Mouse (Mus musculus): ENCODE data around the gene Dtx1. TPM values are rescaled to one million over a fixed set of nuclear protein-coding genes. Genes with fewer than 3 reads are reported as not detected.

Gene Dtx1
- polyA plus RNA-seq (2015; fragmentation: Nextera tagmentation; extraction: Ambion mirVana): 5.4 and 7.9 TPM in 2 replicates

GRCm38 (mm10) chr5:120711827-120712226 is at the start of gene Dtx1:
Dtx1 (minus strand) TSS chr5:120711927.
- peak within 1 kb of the TSS; percentile 73 for H3K4me2 ChIP-seq (replicated peaks; ENCODE audit: low read depth, low read length)
- H3K36me3 ChIP-seq (ENCODE audit: insufficient read depth, low read length): no peaks in the 10 kb centered on the region
- H3K27me3 ChIP-seq (ENCODE audit: insufficient read depth, low read length): peaks cover 50% of the 10 kb centered on the region
- H3K4me1 ChIP-seq (ENCODE audit: insufficient read depth, low read length): peaks cover 18% of the 10 kb centered on the region
- WGBS: 36% methylated on average over 3 of the region's 3 CpGs
- peak within 1 kb of the TSS; percentile 53 for H3K4me3 ChIP-seq (ENCODE audit: low read length)
- H3K9ac ChIP-seq (replicated peaks; ENCODE audit: low read length): peak within 1 kb of the TSS; percentile 62
- no peak for ATAC-seq (ENCODE audit: low FRiP score, low TSS enrichment)
- H3K9me3 ChIP-seq (ENCODE audit: low read length): no peaks in the 10 kb centered on the region
- no peak within 1 kb of the TSS for H3K27ac ChIP-seq (ENCODE audit: low read length)

DNA sequence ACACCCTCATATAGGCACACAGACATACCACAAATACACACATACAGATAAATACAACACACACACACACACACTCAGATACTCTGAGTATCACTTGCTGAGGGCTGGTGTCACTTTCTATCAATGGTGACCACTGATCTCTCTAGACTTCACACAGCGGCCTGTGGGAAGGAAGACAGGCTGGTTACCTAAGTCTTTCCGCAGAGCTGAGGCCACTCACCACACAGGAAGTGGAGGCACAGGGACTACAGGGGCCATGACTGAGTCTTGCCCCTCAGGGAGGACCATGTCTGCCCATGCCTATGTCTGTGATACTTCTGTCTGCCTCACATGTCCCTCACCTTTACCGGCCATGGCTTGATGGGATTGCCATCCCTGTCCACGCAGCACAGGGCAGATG is 42.5 kb upstream of the Dtx1 start:
- Histone ChIP-seq H3K9ac (replicated peaks; ENCODE audit: low read length) (no peak overlapping the region), H3K4me3 (ENCODE audit: low read length) (no peak overlapping the region), H3K4me1 (ENCODE audit: insufficient read depth, low read length) (no peaks in the 10 kb centered on the region), H3K4me2 (replicated peaks; ENCODE audit: low read depth, low read length) (no peak overlapping the region), H3K36me3 (ENCODE audit: insufficient read depth, low read length) (no peaks in the 10 kb centered on the region), H3K27me3 (ENCODE audit: insufficient read depth, low read length) (no peaks in the 10 kb centered on the region), H3K9me3 (ENCODE audit: low read length) (no peaks in the 10 kb centered on the region), H3K27ac (ENCODE audit: low read length) (no peak overlapping the region)
- no peak for ATAC-seq (ENCODE audit: low FRiP score, low TSS enrichment)
- whole genome bisulfite sequencing: 84% methylated on average over 4 of the region's 4 CpGs

- no peaks in the 10 kb centered on the region for H3K9me3 ChIP-seq (ENCODE audit: low read length)
- H3K36me3 ChIP-seq (ENCODE audit: insufficient read depth, low read length): no peaks in the 10 kb centered on the region
- H3K4me1 ChIP-seq (ENCODE audit: insufficient read depth, low read length): no peaks in the 10 kb centered on the region
- H3K9ac ChIP-seq (replicated peaks; ENCODE audit: low read length): no peak overlapping the region
- ATAC-seq (ENCODE audit: low FRiP score, low TSS enrichment): no peak
- H3K27me3 ChIP-seq (ENCODE audit: insufficient read depth, low read length): no peaks in the 10 kb centered on the region
- H3K4me2 ChIP-seq (replicated peaks; ENCODE audit: low read depth, low read length): no peak overlapping the region
- 78% methylated on average over 3 of the region's 3 CpGs for WGBS
- H3K4me3 ChIP-seq (ENCODE audit: low read length): no peak overlapping the region
- H3K27ac ChIP-seq (ENCODE audit: low read length): no peak overlapping the region
Observed at GRCm38 (mm10) chr5:120752786-120753185, 41.1 kb upstream of the Dtx1 start.

DNA sequence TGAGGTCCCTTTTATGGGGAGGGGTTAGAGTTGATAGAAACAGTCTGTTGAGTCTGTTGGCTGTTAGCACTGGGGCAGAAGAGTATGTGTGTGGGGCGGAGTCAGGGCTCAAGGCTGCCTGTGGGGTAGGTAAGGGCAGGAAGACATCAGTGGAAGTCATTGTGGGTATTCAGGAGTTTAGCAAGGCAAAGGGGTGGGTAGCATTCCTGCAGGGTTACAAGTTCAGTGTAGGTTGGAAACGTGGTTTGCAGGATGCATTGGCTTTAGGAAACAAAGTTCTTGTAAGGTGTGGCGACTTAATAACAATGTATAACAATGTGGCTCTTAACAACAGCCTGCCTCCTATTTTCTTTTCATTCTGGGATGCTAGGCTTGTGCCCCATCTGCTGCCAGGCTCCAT is 39.5 kb upstream of the Dtx1 start:
- H3K27ac ChIP-seq (ENCODE audit: low read length): no peak overlapping the region
- no peak overlapping the region for H3K9ac ChIP-seq (replicated peaks; ENCODE audit: low read length)
- H3K4me1 ChIP-seq (ENCODE audit: insufficient read depth, low read length): no peaks in the 10 kb centered on the region
- no peak overlapping the region for H3K4me3 ChIP-seq (ENCODE audit: low read length)
- no peak overlapping the region for H3K4me2 ChIP-seq (replicated peaks; ENCODE audit: low read depth, low read length)
- WGBS: 80% methylated on average over 3 of the region's 3 CpGs
- no peaks in the 10 kb centered on the region for H3K36me3 ChIP-seq (ENCODE audit: insufficient read depth, low read length)
- H3K9me3 ChIP-seq (ENCODE audit: low read length): no peaks in the 10 kb centered on the region
- no peak for ATAC-seq (ENCODE audit: low FRiP score, low TSS enrichment)
- no peaks in the 10 kb centered on the region for H3K27me3 ChIP-seq (ENCODE audit: insufficient read depth, low read length)

DNA sequence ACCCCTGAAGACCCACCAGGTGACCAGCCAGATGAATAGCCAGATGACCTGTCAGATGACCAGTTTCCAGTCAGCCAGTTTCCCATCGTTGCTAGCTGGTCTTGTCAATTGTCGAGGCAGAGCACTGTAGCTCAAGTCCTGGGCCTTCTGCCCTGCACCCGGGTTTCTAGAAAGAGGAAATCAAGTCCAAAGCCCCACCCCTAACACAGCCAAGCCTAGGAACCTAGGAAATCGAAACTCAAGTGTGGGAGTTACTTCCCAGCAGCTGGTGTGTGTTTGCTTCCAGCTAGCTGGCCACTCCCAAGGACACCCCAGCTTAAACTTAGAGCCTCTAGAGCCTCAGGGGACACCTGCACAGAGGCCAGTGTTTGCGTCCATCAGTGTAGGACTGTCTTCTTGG is 38.0 kb upstream of the Dtx1 start, which contains the start of gene Oas2:
TSS of gene Oas2 (minus strand) at position 166 of the 400 bp plus-strand sequence.
- no peak within 1 kb of the TSS for H3K9ac ChIP-seq (replicated peaks; ENCODE audit: low read length)
- H3K9me3 ChIP-seq (ENCODE audit: low read length): no peaks in the 10 kb centered on the region
- no peaks in the 10 kb centered on the region for H3K36me3 ChIP-seq (ENCODE audit: insufficient read depth, low read length)
- no peaks in the 10 kb centered on the region for H3K27me3 ChIP-seq (ENCODE audit: insufficient read depth, low read length)
- H3K27ac ChIP-seq (ENCODE audit: low read length): no peak within 1 kb of the TSS
- no peak within 1 kb of the TSS for H3K4me2 ChIP-seq (replicated peaks; ENCODE audit: low read depth, low read length)
- H3K4me3 ChIP-seq (ENCODE audit: low read length): no peak within 1 kb of the TSS
- H3K4me1 ChIP-seq (ENCODE audit: insufficient read depth, low read length): no peaks in the 10 kb centered on the region
- ATAC-seq (ENCODE audit: low FRiP score, low TSS enrichment): no peak
- WGBS: 39% methylated on average over 5 of the region's 5 CpGs

DNA sequence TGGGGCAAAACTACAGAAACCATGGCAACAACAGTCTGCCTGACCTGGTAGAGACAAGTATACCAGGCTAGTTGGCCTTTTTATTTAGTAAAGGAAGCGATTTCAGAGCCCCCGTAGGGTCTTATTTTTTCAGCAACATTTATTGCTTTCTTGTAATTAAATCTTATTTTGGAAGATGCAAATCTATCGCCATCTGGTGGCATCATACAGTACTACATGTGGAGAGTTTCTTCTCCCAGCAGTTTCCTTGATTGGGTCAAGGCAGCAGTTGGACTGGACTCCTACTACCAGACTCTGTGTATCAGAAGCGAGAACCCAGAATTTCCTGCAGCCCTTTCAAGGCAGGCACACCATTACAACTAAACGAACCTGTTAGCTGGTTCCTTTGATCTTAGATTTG is 34.7 kb upstream of the Dtx1 start:
- Histone ChIP-seq H3K4me2 (replicated peaks; ENCODE audit: low read depth, low read length) (no peak overlapping the region), H3K27me3 (ENCODE audit: insufficient read depth, low read length) (no peaks in the 10 kb centered on the region), H3K4me1 (ENCODE audit: insufficient read depth, low read length) (no peaks in the 10 kb centered on the region), H3K9ac (replicated peaks; ENCODE audit: low read length) (no peak overlapping the region), H3K36me3 (ENCODE audit: insufficient read depth, low read length) (no peaks in the 10 kb centered on the region), H3K27ac (ENCODE audit: low read length) (no peak overlapping the region), H3K4me3 (ENCODE audit: low read length) (no peak overlapping the region), H3K9me3 (ENCODE audit: low read length) (no peaks in the 10 kb centered on the region)
- ATAC-seq (ENCODE audit: low FRiP score, low TSS enrichment): no peak
- WGBS: 5% methylated on average over 5 of the region's 5 CpGs

DNA sequence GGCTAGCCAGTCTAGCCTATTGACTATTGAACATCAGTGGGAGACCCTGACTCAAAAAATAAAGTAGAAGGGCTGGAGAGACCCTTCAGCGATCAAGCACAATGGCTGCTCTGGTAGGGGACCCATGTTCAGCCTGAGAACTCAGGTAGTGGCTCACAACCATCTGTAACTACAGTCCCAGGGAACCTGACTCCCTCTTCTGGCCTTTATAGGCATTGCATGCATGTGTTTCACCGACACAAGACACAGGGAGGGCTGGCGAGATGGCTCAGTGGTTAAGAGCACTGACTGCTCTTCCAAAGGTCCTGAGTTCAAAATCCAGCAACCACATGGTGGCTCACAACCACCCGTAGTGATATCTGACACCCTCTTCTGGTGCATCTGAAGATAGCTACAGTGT is 30.4 kb upstream of the Dtx1 start:
- Histone ChIP-seq H3K36me3 (ENCODE audit: insufficient read depth, low read length) (no peaks in the 10 kb centered on the region), H3K4me1 (ENCODE audit: insufficient read depth, low read length) (no peaks in the 10 kb centered on the region), H3K4me2 (replicated peaks; ENCODE audit: low read depth, low read length) (no peak overlapping the region), H3K9ac (replicated peaks; ENCODE audit: low read length) (no peak overlapping the region), H3K4me3 (ENCODE audit: low read length) (no peak overlapping the region), H3K9me3 (ENCODE audit: low read length) (no peaks in the 10 kb centered on the region), H3K27me3 (ENCODE audit: insufficient read depth, low read length) (no peaks in the 10 kb centered on the region), H3K27ac (ENCODE audit: low read length) (no peak overlapping the region)
- ATAC-seq (ENCODE audit: low FRiP score, low TSS enrichment): no peak
- 32% methylated on average over 4 of the region's 4 CpGs for WGBS

DNA sequence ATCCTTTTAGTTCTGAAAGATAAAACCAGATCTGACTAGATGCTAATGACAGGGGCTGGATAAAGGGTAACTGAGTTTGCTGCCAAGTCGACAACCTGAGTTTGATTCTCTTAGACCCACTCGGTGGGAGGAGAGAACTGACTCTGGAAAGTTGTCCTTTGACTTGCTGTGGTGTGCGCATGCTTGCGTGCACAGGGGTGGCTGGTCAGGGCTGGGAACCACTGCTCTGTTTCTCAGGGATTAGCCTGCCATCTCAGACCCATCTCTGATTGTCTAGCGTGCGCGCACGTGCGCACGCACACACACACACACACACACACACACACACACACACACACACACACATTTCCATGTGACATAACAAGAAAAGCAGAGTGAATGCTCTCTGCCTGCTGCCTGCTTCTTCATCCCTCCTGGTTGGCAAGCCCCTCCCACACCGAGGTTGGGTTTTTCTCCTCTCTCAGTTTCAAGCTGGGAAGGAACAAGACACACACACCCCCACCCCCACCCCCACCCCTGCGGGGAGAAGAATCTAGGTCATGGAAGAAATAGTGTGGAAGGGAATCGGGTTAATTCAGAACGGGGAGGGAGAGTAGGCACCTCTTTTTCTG is 22.8 kb upstream of the Dtx1 start:
- no peaks in the 10 kb centered on the region for H3K4me1 ChIP-seq (ENCODE audit: insufficient read depth, low read length)
- 72% methylated on average over 14 of the region's 14 CpGs for WGBS
- no peak overlapping the region for H3K9ac ChIP-seq (replicated peaks; ENCODE audit: low read length)
- H3K27ac ChIP-seq (ENCODE audit: low read length): no peak overlapping the region
- H3K4me2 ChIP-seq (replicated peaks; ENCODE audit: low read depth, low read length): no peak overlapping the region
- no peak for ATAC-seq (ENCODE audit: low FRiP score, low TSS enrichment)
- H3K4me3 ChIP-seq (ENCODE audit: low read length): no peak overlapping the region
- no peaks in the 10 kb centered on the region for H3K36me3 ChIP-seq (ENCODE audit: insufficient read depth, low read length)
- H3K9me3 ChIP-seq (ENCODE audit: low read length): no peaks in the 10 kb centered on the region
- no peaks in the 10 kb centered on the region for H3K27me3 ChIP-seq (ENCODE audit: insufficient read depth, low read length)

GRCm38 (mm10) chr5:120733696-120734095 is 22.0 kb upstream of the Dtx1 start:
- WGBS: 94% methylated on average over 3 of the region's 3 CpGs
- ATAC-seq (ENCODE audit: low FRiP score, low TSS enrichment): no peak
- H3K4me1 ChIP-seq (ENCODE audit: insufficient read depth, low read length): no peaks in the 10 kb centered on the region
- no peak overlapping the region for H3K9ac ChIP-seq (replicated peaks; ENCODE audit: low read length)
- no peak overlapping the region for H3K27ac ChIP-seq (ENCODE audit: low read length)
- H3K27me3 ChIP-seq (ENCODE audit: insufficient read depth, low read length): no peaks in the 10 kb centered on the region
- no peak overlapping the region for H3K4me2 ChIP-seq (replicated peaks; ENCODE audit: low read depth, low read length)
- H3K36me3 ChIP-seq (ENCODE audit: insufficient read depth, low read length): no peaks in the 10 kb centered on the region
- no peaks in the 10 kb centered on the region for H3K9me3 ChIP-seq (ENCODE audit: low read length)
- H3K4me3 ChIP-seq (ENCODE audit: low read length): no peak overlapping the region

GRCm38 (mm10) chr5:120732740-120733139 is 21.0 kb upstream of the Dtx1 start:
- no peak overlapping the region for H3K9ac ChIP-seq (replicated peaks; ENCODE audit: low read length)
- ATAC-seq (ENCODE audit: low FRiP score, low TSS enrichment): no peak
- 66% methylated on average over 1 of the region's 1 CpGs for WGBS
- no peaks in the 10 kb centered on the region for H3K36me3 ChIP-seq (ENCODE audit: insufficient read depth, low read length)
- no peaks in the 10 kb centered on the region for H3K27me3 ChIP-seq (ENCODE audit: insufficient read depth, low read length)
- no peaks in the 10 kb centered on the region for H3K9me3 ChIP-seq (ENCODE audit: low read length)
- H3K4me2 ChIP-seq (replicated peaks; ENCODE audit: low read depth, low read length): no peak overlapping the region
- H3K4me3 ChIP-seq (ENCODE audit: low read length): no peak overlapping the region
- H3K4me1 ChIP-seq (ENCODE audit: insufficient read depth, low read length): no peaks in the 10 kb centered on the region
- no peak overlapping the region for H3K27ac ChIP-seq (ENCODE audit: low read length)

Measured in kidney, embryonic 16.5 days (tissue).